Mouse (Mus musculus): ENCODE data around the gene Zfp366.

DNA sequence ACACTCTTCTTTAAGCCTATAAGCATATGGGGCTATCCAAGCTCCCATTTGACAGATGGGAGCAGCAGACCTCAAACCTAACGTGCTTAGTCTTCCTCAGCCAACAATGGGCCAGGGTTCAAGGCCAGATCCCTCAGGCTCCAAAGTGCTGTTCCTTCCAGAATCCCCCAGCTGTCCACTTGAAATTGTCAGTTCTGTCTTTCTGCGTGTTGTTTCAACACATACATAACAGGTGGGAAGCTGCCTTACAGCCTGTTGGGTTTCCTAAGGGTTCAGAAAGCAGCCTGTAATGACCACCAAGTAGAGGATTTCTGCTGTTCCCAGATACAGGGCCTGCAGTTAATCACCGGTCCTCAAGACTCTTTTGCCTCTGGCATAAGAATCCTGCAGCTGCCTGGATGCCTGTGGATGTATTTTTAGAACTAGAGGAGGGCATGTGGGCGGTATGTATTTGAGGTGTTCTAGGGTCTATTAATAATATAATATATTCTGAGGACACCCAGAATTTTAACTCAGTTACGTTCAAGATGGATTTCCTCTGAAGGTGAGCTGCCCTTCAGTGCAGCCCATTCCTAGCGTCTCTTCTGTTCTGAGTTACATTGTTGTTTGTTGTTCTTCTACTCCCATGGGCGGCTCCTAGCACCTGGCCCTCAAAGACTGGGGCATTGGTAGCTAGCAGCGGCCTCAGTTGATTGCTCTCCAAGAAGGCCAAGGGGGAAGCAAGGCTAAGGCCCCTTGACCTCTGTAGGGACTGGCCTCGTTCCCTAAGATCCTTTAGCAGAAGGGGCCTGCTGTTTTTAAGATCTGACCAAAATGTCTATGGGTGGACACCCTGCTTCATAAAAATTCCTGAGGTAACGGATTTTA lies 41.0 kb downstream of the Zfp366 start:
- TF ChIP-seq POLR2A (IDR thresholded peaks at IDR 0.05; ENCODE audit: low read depth, low read length) (no peak), CTCF (IDR thresholded peaks at IDR 0.05; ENCODE audit: extremely low read depth, insufficient read depth, insufficient read length, insufficient replicate concordance) (no peak)

Measured in spleen, adult 2 months (tissue).